Mouse (Mus musculus): ENCODE measurements around the gene Tmem129. TPM values are rescaled to one million over a fixed set of nuclear protein-coding genes. Genes with fewer than 3 reads are reported as not detected.

The Tmem129 gene
- 42.2 and 51.3 TPM in 2 replicates for polyA plus RNA-seq (2012; rRNA removed)

DNA sequence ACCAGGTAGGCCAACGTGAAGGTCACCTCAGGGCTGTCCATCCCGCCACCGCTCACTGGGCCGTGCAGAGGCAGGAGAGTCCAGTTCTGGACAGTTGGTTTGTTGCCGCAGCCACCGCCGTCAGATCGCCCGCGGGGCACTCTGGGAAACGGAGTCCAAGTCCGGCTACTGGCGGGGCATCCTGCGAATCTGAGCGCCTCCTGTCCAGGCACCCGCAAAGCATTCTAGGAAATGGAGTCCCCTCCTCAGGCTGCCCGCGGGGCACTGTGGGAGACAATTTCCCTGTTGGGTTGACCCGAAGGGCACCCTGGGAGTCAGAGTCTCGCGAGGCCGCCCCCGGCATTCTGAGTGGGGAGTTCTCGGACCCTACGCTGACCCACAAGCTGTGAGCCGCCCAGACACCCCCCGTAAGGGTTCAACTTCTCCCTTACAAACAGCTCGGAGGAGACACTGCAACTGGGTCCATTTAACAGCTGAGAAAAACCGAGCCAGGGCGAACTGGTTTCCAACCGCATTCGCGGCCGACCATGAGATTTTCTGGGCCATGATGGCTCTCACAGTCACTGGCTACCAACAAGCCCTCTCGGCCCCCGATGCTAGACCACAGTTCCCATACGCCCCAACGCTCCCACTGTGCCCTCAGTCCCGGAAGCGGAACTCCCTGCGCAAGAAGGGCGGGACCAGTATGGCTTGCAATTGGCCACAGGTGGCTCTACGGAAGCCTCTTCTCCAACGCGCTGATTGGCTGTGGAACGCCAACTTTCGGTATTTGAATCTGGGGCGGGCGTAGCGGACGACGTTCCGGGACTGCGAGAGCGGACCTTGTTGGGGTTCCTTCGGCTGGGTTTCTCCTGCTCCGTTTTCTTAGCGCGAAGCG, at the start of gene Tmem129, which contains the start of gene Tacc3:
Gene Tmem129, minus strand, starts transcription at position 630 of the 877 bp plus-strand sequence.
Gene Tacc3, plus strand, starts transcription at position 342 of the 877 bp plus-strand sequence.
- DNase-seq (ENCODE audit: low read depth) = peak; percentile 88

DNA sequence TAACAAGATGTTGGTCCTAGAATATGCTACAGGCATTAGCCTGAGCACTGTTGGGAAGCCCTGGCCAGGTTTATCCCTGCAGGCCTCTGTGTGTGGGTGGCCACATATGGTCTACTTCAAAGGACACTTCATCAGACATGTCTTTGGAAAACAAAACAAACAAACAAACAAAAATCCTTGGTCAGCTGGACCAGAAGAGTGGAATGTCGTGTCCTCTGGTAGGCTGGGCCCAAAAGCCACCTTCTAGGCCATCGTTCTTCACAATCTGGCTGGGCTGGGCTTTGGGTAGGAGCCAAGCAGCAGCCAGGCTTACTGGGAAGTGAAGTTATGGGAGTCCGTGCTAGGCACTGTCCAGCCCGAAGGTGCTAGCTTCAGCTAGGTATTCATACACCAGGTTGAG, 48.9 kb upstream of the Tmem129 start:
- DNase-seq (ENCODE audit: low read depth) = no peak

DNA sequence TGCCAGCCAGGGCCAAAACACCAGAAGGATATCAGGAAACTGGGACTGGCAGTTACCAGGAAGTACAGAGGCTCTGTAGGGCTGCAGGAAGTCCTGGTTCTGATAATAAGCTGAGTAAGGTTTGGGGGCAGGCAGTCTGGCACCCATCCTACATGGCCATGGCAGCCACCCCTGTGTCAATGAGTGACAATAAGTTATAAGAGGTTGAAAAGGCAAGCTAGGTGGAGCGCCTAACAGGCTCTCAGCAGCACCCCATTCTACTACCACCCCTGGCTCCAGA, 48.1 kb upstream of the Tmem129 start:
- no peak for DNase-seq (ENCODE audit: low read depth)

DNA sequence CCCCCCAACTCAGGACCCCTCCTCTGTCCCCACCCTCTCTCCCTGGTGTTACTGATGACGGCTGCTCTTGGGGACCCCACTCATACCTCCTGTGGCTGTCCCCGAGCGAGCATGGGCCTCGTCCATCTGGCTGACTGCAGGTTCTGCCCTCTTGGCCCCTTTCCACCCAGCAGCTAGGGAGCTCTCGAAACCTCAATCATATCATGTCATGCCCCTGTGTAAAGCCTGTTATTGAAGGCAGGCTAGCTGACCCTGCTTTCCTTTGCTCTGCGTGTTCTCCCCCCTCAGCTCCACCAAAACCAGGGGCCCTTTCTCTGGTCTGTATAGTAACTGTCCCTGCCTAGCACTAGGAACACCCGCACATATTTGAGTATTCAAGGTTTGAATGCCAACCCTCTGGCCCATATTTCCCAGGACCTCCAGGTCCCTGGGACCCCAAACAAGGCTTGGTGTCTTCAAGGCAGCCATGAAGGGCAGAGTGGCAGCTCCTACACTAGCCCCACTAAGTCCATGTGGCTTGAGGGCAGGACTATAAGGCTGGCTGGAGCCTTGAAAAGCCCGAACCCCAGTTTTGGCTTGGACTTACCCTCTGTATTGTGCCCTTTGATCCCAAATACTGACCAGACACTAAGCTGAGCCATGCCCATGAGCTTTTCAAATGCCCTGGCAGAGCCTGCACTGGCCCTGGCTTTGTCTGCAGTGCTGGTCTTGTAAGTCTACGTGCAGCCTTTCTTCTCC, 47.6 kb upstream of the Tmem129 start:
- no peak for DNase-seq (ENCODE audit: low read depth)

DNA sequence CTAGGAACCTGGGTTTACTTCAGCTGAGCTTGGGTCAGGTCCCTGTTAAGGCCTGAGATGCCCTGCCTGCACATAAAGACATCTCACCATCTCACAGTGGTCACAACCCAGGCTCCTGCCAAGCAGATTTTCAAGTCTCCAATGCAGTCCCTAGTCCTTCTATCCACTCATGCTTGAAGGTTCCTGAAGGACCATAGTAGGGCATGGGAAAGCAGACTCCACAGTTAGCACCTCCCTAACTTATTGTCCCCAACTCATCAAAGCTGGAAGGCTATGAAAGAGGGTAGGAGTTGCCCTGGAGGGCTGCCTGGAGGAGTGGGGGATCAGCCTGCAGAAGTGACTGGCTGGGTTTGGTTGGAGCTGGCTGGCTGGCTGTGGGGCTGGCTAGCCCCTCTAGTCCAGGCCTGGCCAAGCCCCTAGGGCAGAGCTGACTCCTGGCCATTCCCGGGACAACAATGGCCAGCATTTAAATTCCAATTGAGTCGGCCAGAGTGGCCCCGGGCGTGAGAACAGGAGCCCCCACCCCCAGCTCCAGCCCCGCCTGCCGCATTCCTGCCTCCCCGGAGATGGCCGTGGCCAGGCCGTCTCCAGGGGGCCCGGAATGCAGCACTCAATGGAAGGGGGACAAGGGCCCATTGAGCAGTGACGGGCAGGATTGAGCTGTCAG, 46.9 kb upstream of the Tmem129 start:
- DNase-seq (ENCODE audit: low read depth) = no peak

DNA sequence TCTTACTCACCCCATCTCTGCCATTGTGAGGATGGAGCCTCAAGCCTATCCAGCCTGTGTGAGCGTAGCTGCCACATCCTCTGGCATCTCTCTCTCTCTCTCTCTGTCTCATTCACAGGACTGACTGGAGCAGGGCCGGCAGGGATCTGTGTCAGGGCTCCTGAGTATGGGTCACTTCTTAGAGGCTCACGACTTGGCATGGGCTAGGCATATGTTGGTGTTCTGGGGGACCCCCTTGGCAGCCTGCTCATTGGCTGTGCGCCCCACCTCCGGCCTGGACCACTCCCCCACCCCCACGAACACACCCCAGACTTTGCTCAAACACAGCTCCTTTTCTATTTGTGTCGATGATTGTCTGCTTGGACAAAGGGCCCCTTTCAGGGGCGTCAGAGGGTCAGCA, 45.8 kb upstream of the Tmem129 start:
- DNase-seq (ENCODE audit: low read depth) = no peak

DNA sequence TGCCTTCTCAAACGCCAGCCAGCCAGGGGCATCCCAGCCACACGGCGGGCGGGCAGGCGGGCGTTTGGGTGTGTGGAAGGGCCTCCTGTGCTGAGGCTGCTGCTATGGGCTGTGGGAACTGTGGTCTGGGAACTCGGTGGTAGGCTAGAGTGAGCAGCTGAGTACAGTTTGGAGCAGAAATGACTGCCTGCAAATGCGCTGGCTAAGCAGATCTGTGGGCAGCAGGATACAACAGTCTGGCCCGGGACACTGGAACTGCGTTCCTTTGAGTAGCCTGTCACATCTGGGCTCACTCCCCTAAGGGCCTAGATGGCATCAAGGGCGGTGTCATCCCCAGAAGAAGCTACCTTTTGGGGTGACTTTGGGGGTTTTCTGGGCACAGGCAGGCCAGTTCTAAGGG, 43.6 kb upstream of the Tmem129 start:
- no peak for DNase-seq (ENCODE audit: low read depth)

DNA sequence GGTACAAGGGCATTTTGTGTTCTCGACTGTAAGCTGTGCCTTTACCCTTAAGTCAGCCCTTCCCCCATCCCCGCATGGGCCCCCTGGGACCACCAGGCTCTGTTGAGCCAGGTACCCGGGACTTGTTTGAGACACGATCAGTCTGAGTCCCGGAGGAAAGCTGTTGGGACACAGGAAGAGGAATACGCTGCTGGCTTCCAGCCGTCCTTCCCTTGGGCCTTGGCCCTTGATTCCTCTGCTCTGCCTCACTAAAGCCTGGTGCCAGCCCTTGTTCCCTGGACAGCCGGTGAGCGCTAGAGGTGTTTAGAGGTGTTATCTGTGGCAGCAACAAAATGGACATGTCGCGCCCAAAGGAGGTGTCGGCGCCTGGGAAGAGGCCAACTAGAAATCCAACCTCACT, 41.8 kb upstream of the Tmem129 start:
- DNase-seq (ENCODE audit: low read depth) = no peak

DNA sequence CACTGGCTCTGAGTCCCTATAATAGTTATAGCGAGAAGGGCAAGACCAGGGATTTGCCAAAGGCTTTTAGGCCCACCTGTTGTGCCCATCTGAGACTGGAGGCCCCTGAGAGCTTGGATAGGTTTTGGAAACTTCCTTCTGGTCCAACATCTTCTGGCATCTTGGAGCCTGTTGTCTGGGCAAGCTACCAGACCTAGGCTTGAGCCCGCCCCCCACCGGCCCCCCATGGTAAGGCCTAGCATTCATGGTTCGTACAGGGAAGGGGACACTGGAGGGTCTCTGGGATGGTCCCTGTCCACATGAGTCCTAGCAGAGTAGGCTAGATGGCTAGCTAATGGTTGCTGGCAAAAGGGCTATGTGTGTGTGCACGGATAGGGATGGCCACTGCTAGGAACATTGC, 40.5 kb upstream of the Tmem129 start:
- DNase-seq (ENCODE audit: low read depth) = no peak

DNA sequence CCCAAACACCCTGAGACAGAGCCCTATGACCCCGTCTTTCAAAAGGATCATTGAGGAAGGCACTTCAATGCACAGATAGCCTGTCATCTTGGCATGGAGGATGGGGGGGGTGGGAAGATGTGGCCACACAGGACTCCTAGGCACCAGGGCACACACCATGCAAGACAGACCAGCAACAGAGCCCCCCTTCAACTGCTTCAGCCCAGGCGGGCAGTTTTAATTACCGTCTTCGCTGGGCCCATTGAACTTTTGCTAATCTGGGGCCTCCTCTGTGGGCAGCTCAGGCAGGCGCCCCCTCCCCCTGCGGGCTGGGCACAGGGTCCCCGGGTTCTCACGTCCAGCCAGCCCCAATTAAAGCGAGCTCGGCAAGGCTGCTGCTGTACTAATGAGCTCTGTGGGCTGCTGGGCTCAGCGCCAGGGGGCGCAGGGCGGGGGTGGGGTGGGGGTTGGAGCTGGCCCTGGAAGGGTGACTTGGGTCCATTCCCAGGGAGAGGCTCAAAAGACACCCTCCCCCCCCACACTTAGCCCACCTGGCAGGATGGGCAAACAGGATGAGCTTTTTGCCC, 39.8 kb upstream of the Tmem129 start:
- DNase-seq (ENCODE audit: low read depth) = no peak

DNA sequence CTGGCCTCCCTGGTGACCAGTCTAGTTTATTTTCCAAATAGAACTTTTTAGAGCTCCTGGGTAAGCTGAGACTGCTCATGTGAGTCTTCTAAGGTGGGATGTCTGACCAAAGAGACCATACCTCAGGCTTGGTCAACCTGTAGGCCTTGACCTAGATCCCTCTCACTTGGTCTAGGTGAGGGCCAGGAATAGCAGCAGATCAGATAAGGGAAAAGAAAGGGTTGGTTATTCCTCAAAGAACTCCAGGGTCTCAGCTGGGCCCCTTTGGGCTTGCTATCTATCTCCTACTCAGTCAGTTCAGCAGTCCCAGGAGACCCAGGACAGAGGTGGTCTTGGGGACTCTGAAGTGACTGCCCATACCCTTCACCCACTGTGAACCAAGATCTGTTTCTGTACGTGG, 39.3 kb upstream of the Tmem129 start:
- DNase-seq (ENCODE audit: low read depth) = no peak

DNA sequence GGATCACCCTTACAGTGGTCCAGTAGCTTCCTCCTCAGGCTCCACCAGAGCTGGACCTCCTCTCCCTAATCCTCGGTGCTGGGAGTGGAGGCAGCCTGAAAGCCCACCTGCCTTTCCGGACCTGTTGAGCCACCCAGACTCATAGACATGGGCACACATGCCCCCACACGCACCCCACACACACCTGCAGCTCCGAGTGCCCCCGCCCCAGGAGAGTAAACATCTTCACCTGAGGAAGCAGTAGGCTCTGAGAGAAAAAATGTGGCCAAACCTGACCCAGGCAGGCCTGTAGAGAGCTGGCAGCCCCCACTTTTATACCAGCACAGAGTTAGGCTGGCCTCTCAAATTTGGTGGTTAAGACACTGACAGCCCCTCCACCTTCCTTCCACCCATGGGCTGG, 38.2 kb upstream of the Tmem129 start:
- no peak for DNase-seq (ENCODE audit: low read depth)

DNA sequence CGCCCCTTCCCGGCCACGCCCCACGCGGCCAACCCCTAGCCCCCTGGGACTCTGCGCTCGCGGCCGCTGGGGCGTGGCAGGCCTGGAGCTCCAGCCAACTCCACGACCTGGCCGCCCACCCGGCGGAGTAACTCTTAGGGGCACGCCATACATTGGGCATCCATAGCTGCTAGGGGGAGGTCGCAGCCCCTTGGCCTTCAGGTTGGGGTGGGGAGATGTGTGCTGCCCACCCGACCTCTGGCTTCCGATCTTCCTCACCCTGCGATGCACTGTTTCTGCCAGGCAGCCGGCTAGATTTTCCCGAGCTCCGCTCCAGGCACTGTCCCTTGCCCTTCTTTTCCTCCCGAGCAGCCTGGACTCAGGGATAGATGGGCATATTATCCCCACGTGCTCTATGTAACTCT, 37.5 kb upstream of the Tmem129 start:
- no peak for DNase-seq (ENCODE audit: low read depth)

DNA sequence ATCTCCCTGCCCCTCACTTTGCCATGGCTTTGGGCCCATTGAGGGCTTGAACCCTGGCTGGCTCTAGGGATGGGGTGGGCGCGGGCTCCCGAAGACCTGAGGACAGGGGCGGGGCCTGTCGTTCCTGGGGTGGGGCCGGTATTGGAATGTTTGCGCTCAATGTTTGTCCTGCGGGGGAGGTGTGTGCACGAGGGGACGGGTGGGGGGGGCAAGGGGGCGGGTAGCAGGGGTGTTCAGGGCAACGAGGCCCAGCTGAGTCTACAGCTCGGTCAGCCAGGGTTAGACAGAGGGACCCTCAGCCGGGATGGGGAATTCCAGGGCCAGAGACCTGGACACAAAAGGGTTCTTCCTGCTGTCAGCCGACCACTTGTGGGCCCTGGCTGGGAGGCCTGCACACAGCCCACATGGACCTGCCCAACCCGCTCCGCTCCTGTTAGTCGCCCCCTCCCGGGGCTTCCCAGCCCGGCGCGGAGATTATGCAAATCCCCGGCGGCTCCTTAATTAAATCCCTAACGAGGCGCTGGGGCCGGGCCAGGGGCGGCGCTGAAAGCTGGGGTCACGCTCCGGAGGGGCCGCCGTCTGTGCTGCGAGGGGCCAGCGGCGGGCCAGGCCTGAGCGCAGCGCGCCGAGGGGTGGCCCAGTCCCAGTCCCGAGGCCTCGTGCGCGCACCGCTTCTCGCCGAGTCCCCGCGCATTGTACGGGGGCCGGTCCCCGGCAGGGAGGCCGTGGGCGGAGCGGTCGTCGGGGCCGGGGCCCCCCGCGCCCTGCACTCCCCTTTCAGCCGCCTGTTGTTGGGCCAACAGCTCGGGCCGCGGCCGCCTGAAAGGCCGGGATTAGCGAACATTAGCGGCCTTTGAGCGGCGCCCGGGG, 36.9 kb upstream of the Tmem129 start:
- DNase-seq (ENCODE audit: low read depth) = no peak

DNA sequence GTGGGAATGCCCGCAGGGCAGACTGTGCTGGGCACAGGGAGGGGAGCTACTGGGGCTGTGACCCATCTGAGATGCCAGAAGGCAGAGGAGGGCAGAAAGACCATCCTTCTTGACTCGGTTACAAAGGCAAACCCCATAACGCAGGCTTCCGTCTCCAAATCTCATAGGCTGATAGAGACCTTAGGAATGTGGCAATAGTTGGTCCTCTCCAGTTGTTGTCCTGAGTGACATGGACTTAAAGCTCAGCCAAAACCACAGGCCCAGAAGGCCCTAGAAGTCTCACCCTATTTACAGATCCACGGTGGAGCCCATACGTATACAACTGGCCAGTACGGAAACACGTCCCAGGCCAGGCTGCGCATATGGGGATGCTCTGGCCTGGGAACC, 36.2 kb upstream of the Tmem129 start:
- DNase-seq (ENCODE audit: low read depth) = no peak

DNA sequence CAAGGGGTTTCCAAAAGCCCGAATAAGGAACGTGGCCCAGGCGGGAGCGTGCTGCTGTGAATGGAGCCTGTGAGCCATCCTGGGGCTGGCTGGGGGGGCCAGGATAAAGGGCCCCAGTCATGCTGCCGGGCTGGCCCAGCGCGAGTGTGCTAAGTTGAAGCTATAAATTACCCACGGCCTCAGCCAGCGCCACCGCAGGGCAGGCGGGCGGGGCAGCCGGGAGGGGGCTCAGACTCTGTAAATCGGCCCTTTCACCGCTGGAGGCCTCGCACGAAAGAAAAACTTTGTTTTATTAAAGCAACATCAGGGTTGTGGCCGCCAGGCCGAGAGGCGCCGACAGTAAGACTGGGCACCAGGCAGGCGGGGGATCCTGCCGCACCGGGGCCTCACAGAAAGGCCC, 34.2 kb upstream of the Tmem129 start:
- no peak for DNase-seq (ENCODE audit: low read depth)

DNA sequence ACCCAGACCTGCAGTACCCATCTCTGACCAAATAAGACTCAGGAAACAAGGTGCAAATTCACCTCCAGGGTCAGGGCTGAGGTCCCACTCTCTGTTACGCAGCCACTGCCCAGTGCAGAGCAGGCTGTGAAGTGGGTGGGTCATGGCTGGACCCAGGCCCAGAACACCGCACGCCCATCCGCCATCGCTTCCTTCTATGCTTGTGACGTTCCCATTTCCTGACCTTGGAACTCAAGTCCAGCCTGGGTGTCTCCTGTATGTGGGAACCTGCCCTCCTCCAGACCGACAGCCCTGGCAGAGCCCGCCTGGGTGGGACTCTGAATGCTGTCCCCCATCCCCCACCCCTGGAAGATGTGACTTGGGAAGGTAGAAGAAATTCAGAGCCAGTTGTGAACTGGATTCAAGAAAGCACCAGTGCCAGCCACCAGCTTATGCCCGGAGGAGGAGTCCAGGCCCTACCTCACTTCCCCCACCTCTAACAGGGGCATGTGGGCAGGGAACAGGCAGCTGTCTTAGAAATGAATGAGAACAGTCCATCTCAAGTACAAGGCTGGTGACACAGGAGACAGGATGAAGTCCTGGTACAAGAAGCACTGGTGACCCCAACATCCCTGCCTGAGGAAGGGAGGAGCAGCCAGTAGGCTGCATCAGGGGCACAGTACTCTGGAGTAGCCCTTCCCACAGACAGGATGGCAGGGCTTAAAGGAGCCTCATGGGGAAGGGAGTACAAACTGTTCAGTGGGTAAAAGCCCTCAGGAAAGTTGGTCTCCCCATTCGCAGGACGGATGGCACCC, 31.8 kb upstream of the Tmem129 start:
- DNase-seq (ENCODE audit: low read depth) = no peak

DNA sequence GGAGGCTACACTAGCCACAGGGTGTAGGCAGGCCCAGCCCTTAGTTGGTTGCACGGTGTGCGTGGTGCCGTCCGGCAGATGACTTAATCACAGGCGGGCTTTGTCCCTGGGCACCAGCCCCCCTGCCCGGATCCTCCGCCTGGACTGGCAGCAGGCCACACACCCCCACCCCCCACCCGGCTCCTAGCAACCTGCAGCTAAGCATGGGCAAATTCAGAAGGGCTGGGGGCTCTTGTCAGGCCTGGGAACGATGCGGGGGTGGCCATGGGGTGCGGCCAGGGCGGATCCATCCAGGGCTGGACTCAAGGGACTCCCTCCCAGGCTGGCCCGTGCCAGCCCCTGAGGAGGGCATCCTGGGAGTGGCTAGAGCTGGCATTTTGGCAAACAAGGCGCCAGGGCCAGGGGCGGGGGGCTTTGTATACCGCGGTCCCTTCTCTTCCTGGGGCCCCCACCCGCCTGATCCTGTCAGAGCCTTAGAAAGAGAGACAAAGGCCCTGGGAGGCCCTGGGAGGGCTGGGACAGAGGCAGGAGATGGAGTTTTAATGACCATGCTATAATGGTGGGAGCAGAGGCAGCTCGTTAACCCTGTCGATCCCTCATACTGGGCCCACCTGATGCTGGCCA, 31.1 kb upstream of the Tmem129 start:
- no peak for DNase-seq (ENCODE audit: low read depth)

DNA sequence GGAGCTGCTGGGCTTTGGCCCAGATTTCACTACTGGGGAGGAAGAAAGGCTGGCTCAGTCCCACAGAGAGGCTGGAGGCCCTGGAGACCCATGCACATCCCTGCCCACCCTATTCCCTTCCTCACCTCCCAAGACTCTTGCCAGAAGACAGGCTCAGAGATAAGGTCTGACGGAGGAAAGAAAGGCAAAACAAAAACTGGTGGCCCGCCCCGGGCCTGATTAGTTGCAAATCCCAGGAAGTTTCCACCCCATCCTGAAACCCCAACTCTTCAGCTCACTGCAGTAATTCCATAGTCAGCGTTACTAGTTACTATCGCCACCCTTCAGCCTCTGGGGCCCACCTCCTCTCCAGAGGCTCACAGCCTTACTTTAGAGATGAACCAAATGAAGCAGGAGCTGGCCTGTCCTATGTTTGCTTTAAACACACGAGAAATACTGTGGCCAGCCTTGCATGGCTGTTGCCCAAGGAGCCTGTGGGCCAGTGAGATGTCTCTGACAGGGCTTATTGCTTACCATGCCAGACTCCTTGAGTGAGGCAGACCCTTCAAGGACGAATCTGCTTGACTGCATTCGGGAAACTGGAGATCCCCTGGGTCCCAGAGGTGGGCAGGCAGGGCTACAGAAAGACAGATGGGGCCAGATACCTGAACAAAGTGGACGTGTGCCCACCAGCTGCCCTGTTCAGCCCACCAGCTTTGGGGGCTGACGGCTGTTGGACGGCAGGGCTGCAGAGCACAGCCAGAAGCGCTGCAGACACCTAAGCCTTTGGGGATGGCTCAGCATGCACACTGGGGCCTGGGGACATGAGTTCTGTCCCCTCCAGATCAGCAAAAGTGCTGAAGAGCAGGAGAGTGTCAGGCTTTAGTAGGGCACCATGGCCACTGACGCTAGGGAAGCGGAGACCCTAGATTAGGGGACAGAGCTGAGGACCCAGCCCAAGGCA, 30.3 kb upstream of the Tmem129 start:
- no peak for DNase-seq (ENCODE audit: low read depth)
